Mouse (Mus musculus) hindbrain, embryonic 10.5 days (tissue): ENCODE results near the gene Mup20. TPM values are rescaled to one million over a fixed set of nuclear protein-coding genes. Genes with fewer than 3 reads are reported as not detected.

Source experiments
- polyA plus RNA-seq: library from polyadenylated mRNA; unstranded; fragments of >200 nt; fragmentation: Nextera tagmentation; extraction: Ambion mirVana; gene quantifications from 2 replicates; pipeline ENCODE4 v1.2.1, GENCODE M21; 2016

The Mup20 gene
- polyA plus RNA-seq, 1 experiment from 2014 or later, result not detected

Other genes starting within 250 kb of the Mup20 start
- not detected in 2 replicates for gene Mup5, start 218.9 kb downstream of the Mup20 start, polyA plus RNA-seq
- gene Mup3, start 33.2 kb upstream of the Mup20 start, polyA plus RNA-seq, result not detected in 2 replicates
- gene Mup21, start 96.7 kb upstream of the Mup20 start, polyA plus RNA-seq, result not detected in 2 replicates
- 19.9 and 20.8 TPM in 2 replicates for gene Zfp37, start 176.9 kb upstream of the Mup20 start, polyA plus RNA-seq
- 15.1 and 15.4 TPM in 2 replicates for gene Slc31a2, start 208.4 kb upstream of the Mup20 start, polyA plus RNA-seq